Mouse (Mus musculus): Measurements from ENCODE around the gene Fam136a. TPM values are rescaled to one million over a fixed set of nuclear protein-coding genes. Genes with fewer than 3 reads are reported as not detected.

The Fam136a gene
- 133 and 136 TPM in 2 replicates for polyA plus RNA-seq (2015; fragmentation: Nextera tagmentation; extraction: Ambion mirVana)

GRCm38 (mm10) chr6:86365371-86366124, at the start of gene Fam136a:
Gene Fam136a (plus strand): TSS chr6:86365646.
- Histone ChIP-seq H3K27ac (peak within 1 kb of the TSS; percentile 72), H3K9me3 (no peaks in the 10 kb centered on the region), H3K9ac (peak within 1 kb of the TSS; percentile 85), H3K27me3 (no peaks in the 10 kb centered on the region), H3K4me1 (peaks cover 15% of the 10 kb centered on the region), H3K4me2 (replicated peaks) (peak within 1 kb of the TSS; percentile 92), H3K4me3 (peak within 1 kb of the TSS; percentile 75), H3K36me3 (peaks cover 22% of the 10 kb centered on the region)
- WGBS, result under 1% methylated on average over 71 of the region's 76 CpGs
- ATAC-seq (ENCODE audit: low FRiP score, low read depth), result peak; percentile 96

- Histone ChIP-seq H3K4me2 (replicated peaks) (no peak overlapping the region), H3K9me3 (no peaks in the 10 kb centered on the region), H3K27ac (no peak overlapping the region), H3K27me3 (no peaks in the 10 kb centered on the region), H3K4me1 (peaks cover 9% of the 10 kb centered on the region), H3K36me3 (no peaks in the 10 kb centered on the region), H3K9ac (no peak overlapping the region), H3K4me3 (no peak overlapping the region)
- WGBS, result 47% methylated on average over 1 of the region's 1 CpGs
- ATAC-seq (ENCODE audit: low FRiP score, low read depth), result peak; percentile 44; the same call in 1 of the 2 replicates
Measured at GRCm38 (mm10) chr6:86317066-86317465, 48.4 kb upstream of the Fam136a start.

- no peak for ATAC-seq (ENCODE audit: low FRiP score, low read depth)
Measured at GRCm38 (mm10) chr6:86318855-86319254, 46.6 kb upstream of the Fam136a start.

GRCm38 (mm10) chr6:86322031-86322563, 43.3 kb upstream of the Fam136a start:
- Histone ChIP-seq H3K27ac (no peak overlapping the region), H3K9ac (no peak overlapping the region), H3K27me3 (no peaks in the 10 kb centered on the region), H3K36me3 (no peaks in the 10 kb centered on the region), H3K4me3 (no peak overlapping the region), H3K4me2 (replicated peaks) (no peak overlapping the region), H3K4me1 (no peaks in the 10 kb centered on the region), H3K9me3 (no peaks in the 10 kb centered on the region)
- 89% methylated on average over 5 of the region's 5 CpGs for WGBS
- ATAC-seq (ENCODE audit: low FRiP score, low read depth), result no peak

More at GRCm38 (mm10) chr6:86318855-86319254, 46.6 kb upstream of the Fam136a start:
- peaks cover 4% of the 10 kb centered on the region for H3K4me1 ChIP-seq
- H3K27ac ChIP-seq, result no peak overlapping the region
- H3K9me3 ChIP-seq, result no peaks in the 10 kb centered on the region
- no peak overlapping the region for H3K9ac ChIP-seq
- no peak overlapping the region for H3K4me3 ChIP-seq
- H3K36me3 ChIP-seq, result no peaks in the 10 kb centered on the region
- no peaks in the 10 kb centered on the region for H3K27me3 ChIP-seq
- no peak overlapping the region for H3K4me2 ChIP-seq (replicated peaks)
- WGBS, result 67% methylated on average over 4 of the region's 4 CpGs

GRCm38 (mm10) chr6:86322991-86323390, 42.5 kb upstream of the Fam136a start:
- no peaks in the 10 kb centered on the region for H3K27me3 ChIP-seq
- H3K9ac ChIP-seq, result no peak overlapping the region
- no peaks in the 10 kb centered on the region for H3K4me1 ChIP-seq
- no peak overlapping the region for H3K4me3 ChIP-seq
- no peak overlapping the region for H3K27ac ChIP-seq
- ATAC-seq (ENCODE audit: low FRiP score, low read depth), result no peak
- H3K4me2 ChIP-seq (replicated peaks), result no peak overlapping the region
- 91% methylated on average over 9 of the region's 9 CpGs for WGBS
- H3K9me3 ChIP-seq, result no peaks in the 10 kb centered on the region
- H3K36me3 ChIP-seq, result no peaks in the 10 kb centered on the region

GRCm38 (mm10) chr6:86324400-86324799, 41.0 kb upstream of the Fam136a start:
- Histone ChIP-seq H3K4me3 (no peak overlapping the region), H3K4me1 (0 out of 2 replicates have a peak, but pooled peaks cover 3% of the 10 kb centered on the region), H3K9me3 (no peaks in the 10 kb centered on the region), H3K36me3 (no peaks in the 10 kb centered on the region), H3K27ac (no peak overlapping the region), H3K4me2 (replicated peaks) (no peak overlapping the region), H3K27me3 (no peaks in the 10 kb centered on the region), H3K9ac (no peak overlapping the region)
- 50% methylated on average over 3 of the region's 3 CpGs for WGBS
- ATAC-seq (ENCODE audit: low FRiP score, low read depth), result no peak

GRCm38 (mm10) chr6:86325646-86326045, 39.8 kb upstream of the Fam136a start:
- Histone ChIP-seq H3K27ac (no peak overlapping the region), H3K27me3 (no peaks in the 10 kb centered on the region), H3K4me2 (replicated peaks) (no peak overlapping the region), H3K9ac (no peak overlapping the region), H3K4me1 (0 out of 2 replicates have a peak, but pooled peaks cover 3% of the 10 kb centered on the region), H3K36me3 (no peaks in the 10 kb centered on the region), H3K9me3 (no peaks in the 10 kb centered on the region), H3K4me3 (no peak overlapping the region)
- 85% methylated on average over 5 of the region's 5 CpGs for WGBS
- ATAC-seq (ENCODE audit: low FRiP score, low read depth), result no peak

GRCm38 (mm10) chr6:86326866-86327265, 38.6 kb upstream of the Fam136a start:
- Histone ChIP-seq H3K36me3 (no peaks in the 10 kb centered on the region), H3K4me2 (replicated peaks) (no peak overlapping the region), H3K27me3 (no peaks in the 10 kb centered on the region), H3K4me3 (no peak overlapping the region), H3K4me1 (0 out of 2 replicates have a peak, but pooled peaks cover 3% of the 10 kb centered on the region), H3K9ac (no peak overlapping the region), H3K27ac (no peak overlapping the region), H3K9me3 (no peaks in the 10 kb centered on the region)
- 86% methylated on average over 18 of the region's 18 CpGs for WGBS
- no peak for ATAC-seq (ENCODE audit: low FRiP score, low read depth)

- 0 out of 2 replicates have a peak, but pooled peaks cover 3% of the 10 kb centered on the region for H3K4me1 ChIP-seq
- ATAC-seq (ENCODE audit: low FRiP score, low read depth), result no peak
- no peak overlapping the region for H3K4me2 ChIP-seq (replicated peaks)
- WGBS, result 44% methylated on average over 3 of the region's 3 CpGs
- H3K36me3 ChIP-seq, result no peaks in the 10 kb centered on the region
- no peaks in the 10 kb centered on the region for H3K9me3 ChIP-seq
- H3K9ac ChIP-seq, result no peak overlapping the region
- no peaks in the 10 kb centered on the region for H3K27me3 ChIP-seq
- no peak overlapping the region for H3K4me3 ChIP-seq
- no peak overlapping the region; the same call in 1 of the 2 replicates for H3K27ac ChIP-seq
Measured at GRCm38 (mm10) chr6:86328369-86328768, 37.1 kb upstream of the Fam136a start.

GRCm38 (mm10) chr6:86329943-86330342, 35.5 kb upstream of the Fam136a start:
- H3K27me3 ChIP-seq, result no peaks in the 10 kb centered on the region
- ATAC-seq (ENCODE audit: low FRiP score, low read depth), result no peak
- WGBS, result 94% methylated on average over 6 of the region's 6 CpGs
- H3K4me3 ChIP-seq, result no peak overlapping the region
- H3K36me3 ChIP-seq, result no peaks in the 10 kb centered on the region
- no peaks in the 10 kb centered on the region for H3K9me3 ChIP-seq
- no peak overlapping the region for H3K4me2 ChIP-seq (replicated peaks)
- 0 out of 2 replicates have a peak, but pooled peaks cover 3% of the 10 kb centered on the region for H3K4me1 ChIP-seq
- no peak overlapping the region for H3K27ac ChIP-seq
- no peak overlapping the region for H3K9ac ChIP-seq

- H3K27ac ChIP-seq, result no peak overlapping the region
- H3K9ac ChIP-seq, result no peak overlapping the region
- H3K27me3 ChIP-seq, result no peaks in the 10 kb centered on the region
- H3K4me1 ChIP-seq, result no peaks in the 10 kb centered on the region
- H3K4me2 ChIP-seq (replicated peaks), result no peak overlapping the region
- ATAC-seq (ENCODE audit: low FRiP score, low read depth), result no peak
- 75% methylated on average over 11 of the region's 11 CpGs for WGBS
- H3K9me3 ChIP-seq, result no peaks in the 10 kb centered on the region
- no peaks in the 10 kb centered on the region for H3K36me3 ChIP-seq
- H3K4me3 ChIP-seq, result no peak overlapping the region
Measured at GRCm38 (mm10) chr6:86335121-86335849, 30.2 kb upstream of the Fam136a start.

- Histone ChIP-seq H3K4me3 (no peak overlapping the region), H3K9me3 (no peaks in the 10 kb centered on the region), H3K4me1 (no peaks in the 10 kb centered on the region), H3K36me3 (no peaks in the 10 kb centered on the region), H3K9ac (no peak overlapping the region), H3K27ac (no peak overlapping the region), H3K4me2 (replicated peaks) (no peak overlapping the region), H3K27me3 (no peaks in the 10 kb centered on the region)
- ATAC-seq (ENCODE audit: low FRiP score, low read depth), result no peak
- WGBS, result 70% methylated on average over 5 of the region's 5 CpGs
Measured at GRCm38 (mm10) chr6:86335860-86336259, 29.6 kb upstream of the Fam136a start.
